8 mouse cellular contexts compared by ENCODE assay signal in the genomic region with DNA sequence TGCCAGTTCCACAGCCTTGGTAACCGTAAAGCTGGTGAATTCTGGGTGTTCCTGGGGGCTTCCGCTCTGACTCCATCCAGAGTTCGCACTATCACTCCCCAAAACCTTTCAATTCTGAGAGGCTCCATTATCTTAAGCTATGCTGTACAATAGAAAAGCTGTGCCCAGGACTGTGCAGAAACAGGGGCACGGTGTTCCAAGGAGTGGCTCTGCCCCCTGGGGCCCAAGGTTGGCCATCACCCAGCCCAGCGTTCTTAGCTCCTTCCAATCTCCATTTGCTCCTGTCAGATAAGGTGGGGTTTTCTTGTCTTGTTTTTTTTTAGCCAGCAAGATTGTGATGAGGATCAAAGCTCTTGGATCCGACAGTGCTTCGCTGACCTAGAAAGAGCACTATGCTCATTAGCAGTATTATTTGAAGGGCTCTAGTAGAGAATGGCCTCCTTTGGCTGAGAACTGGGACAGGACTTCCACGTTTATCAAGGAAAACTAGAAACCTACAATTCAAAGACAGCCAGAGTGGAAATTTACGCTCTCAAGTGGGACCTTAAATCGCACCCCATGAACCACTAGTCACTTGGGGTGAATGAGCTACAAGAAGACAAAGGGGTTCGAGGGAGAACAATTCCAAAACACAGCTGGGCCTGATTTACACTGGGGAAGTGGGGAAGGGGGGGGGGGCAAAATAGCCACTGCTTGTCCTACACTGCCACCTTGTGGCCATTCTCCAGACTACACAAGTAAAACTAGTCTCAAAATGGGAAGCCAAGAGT. TPM values are rescaled to one million over a fixed set of nuclear protein-coding genes. Genes with fewer than 3 reads are reported as not detected.
DNase-seq lines count a peak whose midpoint lies in the region; ATAC-seq lines count a peak whose summit lies in the region.

No protein-coding gene starts in this region.

- H3K9me3 ChIP-seq in midbrain, embryonic 16.5 days (replicated peaks; ENCODE audit: control insufficient read depth, low read length, poor library complexity, severe bottlenecking): no peaks in the 10 kb centered on the region

- WGBS in midbrain, embryonic 16.5 days: 43% methylated on average over 11 of the region's 11 CpGs

- peaks cover 4% of the 10 kb centered on the region; the same call in 1 of the 2 replicates for H3K4me1 ChIP-seq in midbrain, embryonic 16.5 days (ENCODE audit: control insufficient read depth, insufficient read depth, low read length)

- intact Hi-C loops in heart, postnatal 10 days (cut with DNase I): loop anchor here (1.0 to 2.0 kb wide), 3 partner anchors 54 to 501 kb away; no protein-coding TSS in a partner anchor
- intact Hi-C loops in left cerebral cortex, postnatal 25 days (cut with DNase I): loop anchor here (1.0 to 5.0 kb wide), 3 partner anchors 54 to 801 kb away; no protein-coding TSS in a partner anchor

- peak; percentile 29 for DNase-seq in left cerebral cortex, adult 11 months (ENCODE audit: low spot score)
- no peak for DNase-seq in left cerebral cortex, adult 8-10 months (ENCODE audit: low spot score in 2 of 2)
- peak; percentile 59 for DNase-seq in Muller cell, postnatal 12 days (ENCODE audit: inconsistent ontology term)
- DNase-seq in cerebellum, postnatal 4 days (ENCODE audit: low spot score in 2 of 2): peak; percentile 40 to 74
- peak; percentile 48 to 80 for DNase-seq in heart, postnatal 10 days
- DNase-seq in left cerebral cortex, postnatal 25 days (ENCODE audit: low spot score in 2 of 2): peak; percentile 63 to 68
- DNase-seq in T-cell, adult 2 months (ENCODE audit: low spot score): no peak

- no peak overlapping the region for H3K4me3 ChIP-seq in midbrain, embryonic 16.5 days (ENCODE audit: low read depth, low read length)

- ATAC-seq in midbrain, embryonic 16.5 days: peak; percentile 63

- no peak overlapping the region for H3K4me2 ChIP-seq in midbrain, embryonic 16.5 days (ENCODE audit: low read length)

- no peak overlapping the region for H3K9ac ChIP-seq in midbrain, embryonic 16.5 days (ENCODE audit: low read depth, low read length)

- no peaks in the 10 kb centered on the region for H3K27me3 ChIP-seq in midbrain, embryonic 16.5 days (ENCODE audit: control insufficient read depth, insufficient read depth, low read depth, low read length)

- no peaks in the 10 kb centered on the region for H3K36me3 ChIP-seq in midbrain, embryonic 16.5 days (ENCODE audit: control insufficient read depth, insufficient read depth, low read length)

- H3K27ac ChIP-seq in midbrain, embryonic 16.5 days (ENCODE audit: low read length): no peak overlapping the region

RNA-seq across cellular contexts. Expression of a gene that starts 21.2 kb away (rescaled TPM):
- total RNA-seq in left cerebral cortex, adult 8-10 months (2022): under 1 TPM in 2 of 4 experiments, not detected in 2; 0.18 to 0.32 TPM
- not detected for total RNA-seq in heart, postnatal 10 days (2021)
- total RNA-seq in left cerebral cortex, postnatal 25 days (2021): not detected
- polyA plus RNA-seq in midbrain, embryonic 16.5 days (2015; fragmentation: Nextera tagmentation; extraction: Ambion mirVana): 0.11 and 0.34 TPM in 2 replicates

RNA-seq across cellular contexts. Expression of a gene that starts 34.9 kb away (rescaled TPM):
- not detected for total RNA-seq in left cerebral cortex, adult 8-10 months (2022)
- total RNA-seq in heart, postnatal 10 days (2021): not detected
- not detected for total RNA-seq in left cerebral cortex, postnatal 25 days (2021)
- polyA plus RNA-seq in midbrain, embryonic 16.5 days (2015; fragmentation: Nextera tagmentation; extraction: Ambion mirVana): not detected in 2 replicates

RNA-seq across cellular contexts. Expression of a gene that starts 35.3 kb away (rescaled TPM):
- 10 to 100 TPM; 21.1 to 25.7 (median 24.3) TPM for total RNA-seq in left cerebral cortex, adult 8-10 months (2022)
- total RNA-seq in heart, postnatal 10 days (2021): 1 to 10 TPM; 4.8 to 9.4 TPM
- total RNA-seq in left cerebral cortex, postnatal 25 days (2021): 10 to 100 TPM; 27.9 to 32.5 TPM
- polyA plus RNA-seq in midbrain, embryonic 16.5 days (2015; fragmentation: Nextera tagmentation; extraction: Ambion mirVana): 0.31 and 0.60 TPM in 2 replicates

Comparison
In these comparisons a context has a peak if more than half of its experiments do, and no peak if none do; other contexts are left out.
1. DNase-seq: peak in left cerebral cortex, adult 11 months (single experiment), Muller cell, postnatal 12 days (single experiment), cerebellum, postnatal 4 days (2 of 2), heart, postnatal 10 days (2 of 2) and left cerebral cortex, postnatal 25 days (2 of 2); none in left cerebral cortex, adult 8-10 months (0 of 2) and T-cell, adult 2 months (single experiment).